Mouse (Mus musculus) urinary bladder, postnatal 25 days (tissue): ENCODE results near the gene Cobll1.

Experiments used
- DNase-seq: peaks from one replicate; pipeline ENCODE4 v3.0.0; 2022; ENCODE audit warnings: low spot score

The Cobll1 gene

GRCm38 (mm10) chr2:65147431-65147830 is 91.8 kb downstream of the Cobll1 start:
- no peak for DNase-seq

DNA sequence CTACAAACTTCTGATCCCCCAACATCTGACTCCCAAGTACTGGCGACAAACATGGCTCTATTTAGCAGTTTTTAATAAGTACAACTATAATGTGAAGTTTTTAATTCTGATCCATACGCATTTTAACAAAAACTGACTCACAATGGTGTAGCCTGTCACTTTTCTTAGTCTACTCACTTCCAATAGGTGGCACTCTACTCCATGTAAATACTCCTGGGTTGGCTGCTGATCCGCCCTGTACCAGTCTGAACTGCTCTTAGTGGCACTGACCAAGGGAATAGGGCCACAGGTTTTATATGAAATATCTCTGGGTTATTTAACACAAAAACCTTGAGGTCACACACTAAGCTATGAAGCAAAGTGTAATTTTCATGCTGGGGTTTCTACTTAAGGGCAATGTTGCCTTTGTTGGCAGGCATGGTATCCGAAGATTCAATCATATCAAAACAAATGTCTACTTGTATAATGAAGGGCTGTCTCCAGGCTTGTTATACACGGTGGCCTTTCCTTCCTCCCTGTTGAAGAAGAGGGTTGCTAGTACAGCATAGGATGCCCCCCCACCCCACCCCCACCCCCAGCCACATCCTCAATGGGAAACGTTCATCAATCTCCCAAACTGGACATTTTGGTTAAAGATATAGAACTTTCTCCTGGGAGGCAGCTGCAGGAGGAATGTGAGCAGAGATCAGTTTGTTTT is 93.6 kb downstream of the Cobll1 start:
- DNase-seq: no peak

DNA sequence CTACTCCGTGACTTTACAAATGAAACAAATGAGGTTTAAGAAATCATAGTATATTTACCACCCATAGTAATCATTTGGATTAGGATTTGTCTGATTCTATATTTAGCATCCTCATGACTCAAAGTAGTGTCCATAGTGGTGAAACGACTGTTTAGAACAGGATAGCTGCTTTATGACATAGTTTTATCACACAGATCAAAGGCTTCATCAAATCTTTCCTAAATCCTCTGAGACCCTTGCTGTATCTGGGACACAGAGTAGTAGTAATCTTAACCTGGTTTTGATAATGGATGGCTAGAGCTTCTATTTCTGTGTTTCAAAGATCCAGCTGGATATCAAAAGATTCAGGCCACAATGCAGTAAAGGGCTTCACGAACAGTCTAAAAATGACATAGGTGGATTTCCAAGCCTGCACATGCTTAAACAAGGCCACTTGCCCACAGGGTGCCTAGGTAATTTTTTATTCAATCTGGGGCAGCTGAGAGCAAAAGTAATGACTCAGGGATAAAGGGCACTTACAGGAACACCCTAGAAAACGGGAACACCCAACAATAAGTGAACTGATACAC is 98.0 kb downstream of the Cobll1 start:
- DNase-seq: no peak

GRCm38 (mm10) chr2:65140330-65140922 is 98.8 kb downstream of the Cobll1 start:
- no peak for DNase-seq

DNA sequence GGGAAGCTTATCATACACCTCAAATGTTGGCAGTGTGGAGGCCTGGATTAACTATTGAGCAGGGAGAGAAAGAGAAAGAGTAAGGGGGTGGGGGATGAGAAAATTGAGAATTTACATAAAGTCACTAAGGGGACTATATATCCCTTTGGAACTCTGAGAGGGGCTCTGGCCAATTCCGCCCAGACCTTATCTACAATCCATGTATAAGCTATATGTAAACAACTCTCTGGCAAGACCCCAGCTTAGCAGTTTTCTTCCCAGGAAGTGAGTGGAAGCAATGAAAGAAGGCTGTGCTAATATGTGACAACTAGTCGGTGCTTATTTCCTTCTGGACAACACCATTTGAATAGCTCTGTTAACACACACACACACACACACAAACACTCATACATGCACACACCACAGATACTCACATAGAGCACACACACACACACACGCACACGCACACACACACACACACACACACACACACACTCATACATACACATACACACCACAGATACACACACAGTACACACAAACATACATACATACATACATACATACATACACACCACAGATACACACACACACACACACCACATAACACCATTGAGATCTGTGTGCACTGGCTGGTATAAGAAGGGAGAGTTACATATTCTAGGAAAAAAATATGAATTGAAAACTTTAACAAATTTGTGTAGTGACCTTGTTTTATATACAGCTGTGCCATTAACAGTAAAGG is 99.4 kb downstream of the Cobll1 start:
- DNase-seq: no peak

DNA sequence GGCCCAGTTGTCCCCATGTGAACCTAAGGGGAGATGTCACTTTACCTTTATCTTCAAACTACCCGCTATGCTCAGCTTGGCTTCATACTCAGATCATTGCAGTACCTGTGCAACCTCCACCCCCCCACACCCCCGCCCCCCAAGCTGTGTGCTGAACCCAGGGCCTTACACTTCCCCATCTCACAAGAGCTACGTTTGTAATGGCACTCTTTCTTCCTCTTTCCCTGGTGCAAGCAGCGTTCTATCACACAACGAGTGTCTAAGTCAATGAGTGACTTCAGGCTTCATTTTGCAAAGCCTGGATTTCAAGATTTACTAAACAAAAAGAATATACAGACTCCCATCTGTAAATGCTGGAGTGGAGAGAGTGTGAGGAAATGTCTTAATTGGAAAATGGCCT is 100.2 kb downstream of the Cobll1 start:
- DNase-seq: no peak

- no peak for DNase-seq
These were observed 112.9 kb downstream of the Cobll1 start for GRCm38 (mm10) chr2:65126141-65126783.

GRCm38 (mm10) chr2:65123702-65124101 is 115.5 kb downstream of the Cobll1 start:
- no peak for DNase-seq

DNA sequence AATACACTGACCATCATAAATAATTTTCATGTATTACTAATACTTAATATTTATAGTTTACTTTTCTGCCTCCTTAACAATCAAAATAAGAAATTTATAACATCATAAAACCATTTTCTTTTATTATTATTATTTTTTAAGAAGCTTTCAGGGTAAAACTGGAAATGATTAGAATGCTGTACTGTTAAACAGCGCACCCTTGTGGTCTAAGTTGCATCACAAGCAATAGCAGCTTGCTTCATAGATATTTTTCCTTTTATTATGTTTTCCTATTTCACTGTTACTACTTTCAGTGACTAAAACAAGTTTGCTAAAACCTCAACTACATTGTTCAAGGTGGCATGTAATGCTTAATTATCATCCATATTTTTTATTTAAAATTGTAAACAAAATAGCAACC is 117.8 kb downstream of the Cobll1 start:
- DNase-seq: peak; percentile 38

- no peak for DNase-seq
These were observed 118.2 kb downstream of the Cobll1 start for GRCm38 (mm10) chr2:65121012-65121411.

DNA sequence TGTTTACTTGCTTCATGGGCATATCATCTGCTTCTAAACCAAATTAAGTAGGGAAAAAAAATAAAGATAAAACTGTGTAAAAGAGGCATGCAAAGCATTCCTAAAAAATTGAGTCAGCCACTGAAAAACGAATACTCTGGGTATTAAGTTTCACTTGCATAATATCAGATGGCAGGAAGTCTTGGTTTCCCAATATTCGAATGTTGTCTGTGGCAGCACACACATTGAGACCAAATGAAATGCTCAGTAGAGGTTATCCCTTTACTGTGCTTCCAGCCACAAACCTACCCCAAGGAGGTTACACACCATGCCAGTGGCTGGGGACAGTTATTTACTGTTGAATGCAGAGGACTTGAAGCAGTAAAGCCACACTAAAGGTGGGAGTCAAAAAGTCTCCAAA is 119.1 kb downstream of the Cobll1 start:
- no peak for DNase-seq

DNA sequence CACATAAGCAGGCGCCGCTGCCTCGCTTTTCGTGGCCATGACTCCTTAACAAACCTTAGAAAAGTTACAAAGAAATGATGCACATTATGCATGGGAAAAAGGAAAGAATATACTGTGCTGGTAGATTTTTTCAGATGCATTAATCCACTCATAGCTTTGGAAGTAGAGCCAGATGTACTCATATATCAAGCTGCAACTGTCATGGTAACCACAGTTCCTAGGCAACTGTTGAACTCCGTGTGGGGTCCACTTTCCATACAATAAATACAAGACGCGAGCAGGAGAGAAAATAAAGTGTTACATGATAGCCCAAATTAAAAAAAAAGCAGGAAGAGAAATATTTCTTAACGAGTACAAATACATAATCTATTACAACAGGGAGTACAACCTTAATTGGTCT is 119.5 kb downstream of the Cobll1 start:
- no peak for DNase-seq

GRCm38 (mm10) chr2:65119076-65119475 is 120.1 kb downstream of the Cobll1 start:
- no peak for DNase-seq

DNA sequence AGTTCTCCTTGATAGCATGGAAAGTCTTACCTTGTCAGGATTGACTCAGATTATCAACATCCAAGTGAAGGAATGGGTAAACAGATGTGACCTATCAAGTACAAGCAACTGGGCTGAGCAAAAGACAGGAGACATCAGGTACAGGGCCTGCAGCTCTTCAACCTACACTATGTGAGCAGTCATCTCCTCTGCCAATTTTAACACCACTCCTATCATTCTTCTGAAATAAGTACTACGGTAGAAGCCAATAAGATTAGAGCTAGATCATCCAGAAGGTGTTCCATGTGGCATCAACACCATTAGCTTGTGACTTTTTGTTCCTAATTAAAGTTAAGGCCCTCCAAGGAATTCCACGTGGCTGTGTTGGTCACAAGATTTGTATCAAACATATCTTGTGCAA is 121.3 kb downstream of the Cobll1 start:
- no peak for DNase-seq

GRCm38 (mm10) chr2:65116428-65117125 is 122.6 kb downstream of the Cobll1 start:
- DNase-seq: no peak

- no peak for DNase-seq
These were observed 126.0 kb downstream of the Cobll1 start for GRCm38 (mm10) chr2:65113191-65113590.

GRCm38 (mm10) chr2:65104569-65104968 is 134.6 kb downstream of the Cobll1 start:
- no peak for DNase-seq

DNA sequence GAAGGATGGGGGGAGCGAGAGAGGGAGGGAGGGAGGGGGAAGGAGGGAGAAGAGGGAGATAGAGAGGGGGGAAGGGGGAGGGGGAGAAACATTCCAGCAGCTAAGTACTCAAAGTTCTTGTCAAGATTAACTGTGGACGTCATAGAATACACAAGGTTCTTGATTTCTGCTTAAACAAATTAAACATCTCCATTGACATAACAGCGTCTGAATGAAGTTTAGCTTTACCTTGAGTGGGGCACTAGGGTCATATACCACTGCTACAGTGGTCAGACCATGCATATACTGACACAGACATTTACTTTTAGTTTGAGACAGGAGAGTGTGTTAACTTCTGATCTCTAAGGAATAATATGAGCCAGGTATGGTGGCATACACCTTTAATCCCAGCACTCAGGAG is 135.4 kb downstream of the Cobll1 start:
- no peak for DNase-seq

DNA sequence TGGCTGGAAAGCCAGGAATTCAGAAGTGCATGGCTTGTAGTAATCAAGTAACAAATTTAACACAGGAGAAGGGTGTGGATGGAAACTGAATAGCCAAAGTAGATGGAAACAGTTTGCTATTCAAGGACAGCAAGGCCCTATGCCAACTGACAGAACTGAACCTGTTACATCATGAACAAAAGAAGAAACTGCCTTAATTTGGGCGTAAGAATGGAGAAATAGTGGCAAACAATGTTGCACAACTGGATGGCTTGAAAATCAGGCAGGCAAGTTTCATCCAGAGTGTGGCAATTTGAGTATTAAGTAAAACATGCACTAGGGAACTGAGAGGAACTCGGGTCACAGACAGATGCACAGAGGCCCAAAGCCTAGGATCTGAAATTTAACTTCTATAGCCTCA is 137.8 kb downstream of the Cobll1 start:
- no peak for DNase-seq

- DNase-seq: no peak
These were observed 139.2 kb downstream of the Cobll1 start for GRCm38 (mm10) chr2:65100001-65100400.

- DNase-seq: no peak
These were observed 143.6 kb downstream of the Cobll1 start for GRCm38 (mm10) chr2:65095571-65095970.

GRCm38 (mm10) chr2:65093990-65094389 is 145.2 kb downstream of the Cobll1 start:
- no peak for DNase-seq
